Mouse (Mus musculus) thymus, postnatal 36 days (tissue): Measurements from ENCODE around the gene Klhl42.

Source experiments
- DNase-seq, 2 experiments: peaks; one replicate each; pipeline ENCODE4 v3.0.0; 2022; ENCODE audit warnings: mixed read lengths in 2 of 2

The Klhl42 gene

DNA sequence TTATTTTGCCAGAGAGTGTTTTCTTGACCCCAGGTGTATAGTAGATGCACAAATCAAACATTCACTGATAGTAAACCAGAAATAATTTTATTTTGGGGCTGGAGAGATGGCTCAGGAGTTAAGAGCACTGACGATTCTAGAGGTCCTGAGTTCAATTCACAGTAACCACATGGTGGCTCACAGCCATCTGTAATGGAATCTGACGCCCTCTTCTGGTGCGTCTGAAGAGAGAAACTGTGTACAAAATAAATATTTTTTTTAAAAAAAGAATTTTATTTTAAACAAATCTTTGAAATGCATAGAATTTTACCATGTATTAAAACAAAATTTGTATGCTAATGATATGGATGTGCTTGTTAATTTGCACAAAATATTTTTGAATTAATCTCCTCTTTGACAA, 2.7 kb upstream of the Klhl42 start:
- DNase-seq = no peak

DNA sequence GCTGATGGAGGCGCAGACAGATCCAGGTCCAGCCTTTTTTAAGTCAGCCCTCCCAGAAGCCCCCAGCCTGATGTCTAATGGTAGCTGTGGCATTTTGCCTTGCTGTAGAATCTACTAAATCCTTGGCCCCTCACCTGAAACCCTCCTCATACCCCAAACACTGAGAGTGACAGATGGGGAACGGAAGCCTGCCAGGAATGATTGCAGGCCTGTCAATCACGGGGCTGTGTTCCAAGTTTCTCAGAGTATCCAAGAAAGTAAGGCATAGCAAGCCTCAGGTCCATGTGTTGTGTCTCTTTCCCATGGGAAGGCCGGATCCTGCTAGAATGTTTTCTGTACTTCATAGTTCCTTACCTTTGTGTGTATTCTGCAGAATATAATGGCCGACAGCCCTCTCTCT, 988 bp upstream of the Klhl42 start:
- DNase-seq = no peak

DNA sequence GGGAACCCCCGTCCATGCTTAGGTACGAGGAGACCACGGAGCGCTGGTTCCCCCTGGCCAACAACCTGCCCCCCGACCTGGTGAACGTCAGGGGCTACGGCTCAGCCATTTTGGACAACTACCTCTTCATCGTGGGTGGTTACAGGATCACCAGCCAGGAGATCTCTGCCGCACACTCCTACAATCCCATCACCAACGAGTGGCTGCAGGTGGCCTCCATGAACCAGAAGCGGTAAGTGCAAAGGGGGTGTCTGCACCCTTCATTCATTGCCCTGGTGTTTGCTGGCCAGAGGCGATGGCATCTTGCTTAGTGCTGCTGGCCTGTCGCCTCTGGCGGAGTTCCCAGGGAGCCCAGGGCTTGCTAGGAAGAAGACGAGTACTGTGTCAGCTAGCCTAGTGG, 957 bp downstream of the Klhl42 start:
- DNase-seq = no peak

DNA sequence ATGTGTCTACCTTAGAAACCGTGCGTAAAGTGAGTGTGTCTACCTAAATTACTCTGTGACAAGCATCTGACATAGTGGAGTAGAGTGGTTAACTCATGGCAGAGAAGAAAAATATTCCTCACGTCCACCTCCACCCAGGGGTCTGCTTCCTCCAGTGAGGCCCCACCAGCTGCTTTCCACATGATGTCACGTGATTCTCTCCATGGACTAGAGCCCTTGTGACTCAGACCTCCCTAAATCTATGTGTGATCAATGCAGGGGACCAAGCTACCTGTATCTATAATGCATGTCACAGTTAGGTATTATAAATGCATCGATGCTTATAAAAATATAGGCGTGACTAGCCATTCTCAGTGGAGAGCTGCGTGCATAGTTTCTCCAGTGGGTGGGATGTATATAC, 3.6 kb downstream of the Klhl42 start:
- DNase-seq = no peak

DNA sequence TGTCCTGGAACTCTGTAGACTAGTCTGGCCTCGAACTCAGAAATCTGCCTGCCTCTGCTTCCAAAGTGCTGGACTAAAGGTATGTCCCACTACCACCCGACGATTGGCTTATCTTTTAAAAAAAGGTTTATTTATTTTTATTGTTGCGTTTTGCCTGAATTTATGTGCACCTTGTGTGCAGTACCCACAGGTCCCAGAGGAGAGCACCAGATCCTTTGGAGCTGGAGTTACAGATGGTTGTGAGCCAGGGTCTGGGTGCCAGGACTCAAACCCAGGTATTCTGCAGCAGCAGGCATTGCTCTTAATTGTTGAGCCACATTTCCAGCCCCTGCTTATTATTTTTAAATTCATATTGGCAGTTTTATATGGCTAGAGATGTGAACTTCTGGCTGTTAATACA, 4.9 kb downstream of the Klhl42 start:
- DNase-seq = no peak

DNA sequence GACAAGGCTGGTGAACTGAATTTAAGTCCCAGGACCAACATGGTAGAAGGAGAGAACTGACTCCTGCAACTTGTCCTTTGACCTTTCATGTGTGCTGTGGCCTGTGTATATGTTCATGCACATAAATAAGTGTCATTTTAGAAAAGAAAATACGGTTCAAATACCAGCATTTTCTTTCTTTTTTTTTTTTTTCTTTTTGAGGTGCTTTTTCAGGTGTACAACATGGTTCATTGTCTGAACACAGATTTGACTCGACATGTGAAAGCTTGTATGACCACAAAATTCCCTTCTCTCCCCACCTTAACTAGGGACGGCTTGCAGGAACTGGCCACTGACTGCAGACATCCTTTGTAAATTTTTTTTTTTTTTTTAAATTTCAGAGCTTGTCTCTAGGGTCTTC, 5.8 kb downstream of the Klhl42 start:
- no peak for DNase-seq

DNA sequence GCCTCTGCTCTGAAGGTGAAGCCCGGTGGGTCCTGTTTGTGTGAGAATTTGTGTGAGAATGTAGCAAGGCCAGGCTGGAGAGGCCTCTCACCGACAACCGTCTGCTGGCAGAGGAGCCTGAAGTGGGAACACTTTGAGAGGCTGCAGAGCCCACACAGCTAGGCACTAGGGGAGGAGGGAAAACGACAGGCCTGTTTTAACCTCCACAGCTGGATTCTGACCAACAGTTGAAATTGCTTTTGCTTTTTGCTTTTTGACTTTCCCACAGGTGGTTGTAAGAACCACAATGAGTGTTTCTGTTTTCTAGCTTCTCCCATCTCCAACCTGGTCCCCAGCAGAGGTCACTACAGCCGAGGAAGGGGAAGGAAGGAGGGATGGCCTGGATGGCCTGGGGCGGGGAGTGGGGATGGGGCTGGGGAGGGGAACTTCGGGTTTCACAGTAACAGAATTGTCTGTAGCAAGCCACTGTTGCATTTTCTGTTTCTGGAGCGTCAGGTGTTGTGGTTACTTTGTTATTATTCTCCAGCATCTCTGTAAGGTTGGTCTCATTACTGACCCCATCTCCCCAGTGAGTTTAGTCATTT, 6.3 kb downstream of the Klhl42 start:
- no peak for DNase-seq

DNA sequence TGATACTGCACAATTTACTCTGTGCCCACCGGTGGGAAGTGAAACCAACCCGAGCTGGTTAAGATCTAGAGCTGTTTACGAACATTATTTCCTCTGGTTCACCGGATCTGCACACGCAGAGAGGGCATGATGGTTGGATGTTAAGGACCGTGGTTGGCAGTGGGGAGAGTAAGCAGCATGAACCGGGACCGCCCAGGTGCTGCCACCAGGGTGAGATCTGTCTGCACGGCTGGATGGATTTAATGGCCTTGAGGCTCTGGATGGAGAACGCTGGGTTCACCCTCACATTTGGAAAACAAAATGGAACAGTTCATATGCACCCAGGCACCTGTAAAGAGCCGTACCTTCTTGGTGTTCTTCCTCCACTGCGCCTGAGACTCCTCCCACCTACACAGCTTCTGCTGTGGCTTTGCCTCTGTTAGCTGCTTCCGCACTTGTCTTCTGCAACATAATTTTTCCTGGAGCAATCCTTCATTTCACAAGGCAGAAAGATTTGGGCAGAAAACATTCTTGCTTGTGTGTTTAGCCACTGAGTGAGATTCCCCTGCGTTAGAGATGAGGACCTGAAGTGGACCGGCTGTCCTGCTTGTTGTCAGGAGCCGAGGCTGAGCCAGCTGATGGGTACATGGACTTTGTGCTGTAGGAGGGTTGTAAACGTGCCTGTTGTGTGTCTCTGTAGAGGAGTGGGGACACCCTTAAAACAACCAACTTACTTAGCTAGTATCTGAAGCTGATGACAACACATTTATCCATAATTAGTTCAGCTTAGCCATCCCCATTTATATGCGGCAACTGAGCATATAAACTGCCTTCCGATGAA, 8.5 kb downstream of the Klhl42 start:
- DNase-seq = peak; percentile 62 to 65

DNA sequence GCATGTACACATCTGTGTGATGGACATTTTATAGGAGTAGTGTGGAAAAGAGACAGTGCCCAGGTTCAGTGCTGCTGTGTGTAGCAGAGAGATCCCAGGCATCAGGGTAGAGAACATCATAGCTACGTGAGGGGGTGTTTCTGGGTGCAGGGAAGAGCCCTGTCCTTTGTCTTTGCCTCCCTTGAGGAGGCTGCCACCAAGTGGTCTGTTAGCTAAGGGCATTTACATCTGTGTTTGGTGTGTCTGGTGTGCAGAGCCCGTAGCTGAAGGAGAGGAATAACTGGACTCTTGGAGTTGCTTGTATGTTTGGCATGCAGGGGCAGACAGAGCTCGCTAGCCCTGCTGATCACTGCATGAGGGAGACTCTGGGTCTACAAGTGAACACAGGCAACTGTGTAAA, 11.1 kb downstream of the Klhl42 start:
- no peak for DNase-seq

DNA sequence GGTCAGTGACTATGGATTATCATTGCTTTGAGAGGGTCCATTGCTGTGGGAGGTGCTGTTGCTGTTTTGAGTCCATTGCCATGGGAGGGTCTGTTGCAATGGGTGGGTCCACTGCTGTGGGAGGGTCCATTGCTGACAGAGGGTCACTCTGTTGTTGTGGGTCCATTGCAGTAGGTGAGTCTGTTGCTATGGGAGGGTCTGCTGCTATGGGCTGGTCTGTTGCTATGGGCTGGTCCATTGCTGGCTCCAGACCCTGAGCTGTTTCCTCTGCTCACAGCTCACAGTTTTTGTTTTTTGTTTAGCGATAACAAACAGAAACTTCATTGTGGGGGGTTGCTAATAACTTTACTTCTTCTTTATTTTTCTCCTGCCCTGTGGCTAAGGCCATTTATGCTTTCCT, 14.3 kb downstream of the Klhl42 start:
- no peak for DNase-seq

DNA sequence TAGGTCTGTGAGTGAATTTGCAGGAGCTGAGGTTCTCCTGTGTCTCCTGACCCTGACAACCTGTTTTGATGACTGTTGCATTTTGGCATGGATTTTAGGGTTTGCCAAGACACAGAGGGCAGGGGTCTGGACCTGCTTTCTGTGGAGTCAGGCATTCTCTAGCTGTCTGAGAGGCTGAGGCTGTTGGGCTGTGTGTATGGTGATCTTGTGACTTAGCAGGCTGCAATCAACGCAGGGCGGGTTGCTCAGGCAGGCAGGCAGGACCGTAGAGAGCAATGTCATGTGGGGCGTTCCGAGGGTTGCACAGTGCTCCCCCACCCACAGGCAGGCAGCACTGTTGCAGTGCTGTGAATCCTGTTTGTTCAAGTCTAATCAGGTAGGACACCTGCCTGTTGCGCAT, 15.5 kb downstream of the Klhl42 start:
- no peak for DNase-seq

DNA sequence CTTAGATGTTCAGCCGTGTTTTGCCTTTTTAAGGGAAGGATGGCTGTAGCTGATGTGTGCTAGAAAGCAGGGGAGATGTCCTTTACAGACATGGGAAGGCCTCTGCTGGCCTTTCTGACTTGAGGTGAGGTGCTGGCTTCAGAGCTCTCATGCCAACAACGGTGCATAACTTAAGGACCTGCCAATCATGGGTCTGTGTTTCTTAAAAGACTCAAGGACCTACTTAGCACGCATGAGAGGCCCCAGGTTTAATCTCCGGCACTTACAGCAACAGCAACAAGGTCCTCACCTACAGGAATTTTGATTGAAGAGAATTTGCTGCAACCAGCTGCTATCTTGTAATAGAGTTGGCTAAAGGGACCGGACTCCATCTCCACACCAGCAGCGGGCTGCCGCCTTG, 18.1 kb downstream of the Klhl42 start:
- DNase-seq = no peak

DNA sequence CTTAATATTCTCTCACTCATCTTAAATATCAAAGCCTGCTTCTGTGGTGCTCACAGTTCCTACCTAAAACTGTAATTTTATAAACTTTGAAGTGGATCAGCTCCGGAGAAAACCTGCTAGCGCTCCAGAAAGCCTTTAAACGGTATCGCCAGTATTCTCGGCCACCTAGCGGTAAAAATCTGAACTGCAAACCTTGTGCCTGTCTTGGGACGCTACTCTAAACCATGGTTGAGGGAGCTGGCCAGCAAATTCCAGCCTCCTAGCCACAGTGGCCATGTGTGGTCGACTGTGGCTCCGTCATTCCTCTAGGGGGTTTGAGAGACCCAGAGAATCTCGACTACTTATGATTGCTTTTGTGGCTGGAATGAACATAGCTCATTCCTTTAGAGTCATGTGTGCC, 25.4 kb downstream of the Klhl42 start:
- peak; percentile 58 to 72 for DNase-seq

DNA sequence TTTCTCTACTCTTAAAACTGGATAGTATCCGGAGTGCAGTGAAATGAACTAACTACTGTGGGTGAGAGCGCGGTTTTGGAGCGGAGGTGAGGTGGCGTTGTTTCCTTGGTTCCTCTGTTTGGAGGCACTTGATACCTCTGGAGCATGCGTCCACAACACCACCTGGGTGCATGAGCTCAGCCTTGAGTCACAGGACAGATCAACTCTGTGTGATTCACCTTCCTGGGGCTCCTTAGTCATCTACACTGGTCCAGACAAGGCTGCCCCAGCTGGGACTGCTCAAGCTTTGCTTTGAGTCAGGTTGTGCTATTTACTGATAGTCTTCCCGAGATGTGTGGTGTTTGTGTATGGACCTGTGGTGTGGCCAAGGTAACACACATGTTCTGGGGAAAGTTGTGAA, 26.6 kb downstream of the Klhl42 start:
- DNase-seq = no peak

DNA sequence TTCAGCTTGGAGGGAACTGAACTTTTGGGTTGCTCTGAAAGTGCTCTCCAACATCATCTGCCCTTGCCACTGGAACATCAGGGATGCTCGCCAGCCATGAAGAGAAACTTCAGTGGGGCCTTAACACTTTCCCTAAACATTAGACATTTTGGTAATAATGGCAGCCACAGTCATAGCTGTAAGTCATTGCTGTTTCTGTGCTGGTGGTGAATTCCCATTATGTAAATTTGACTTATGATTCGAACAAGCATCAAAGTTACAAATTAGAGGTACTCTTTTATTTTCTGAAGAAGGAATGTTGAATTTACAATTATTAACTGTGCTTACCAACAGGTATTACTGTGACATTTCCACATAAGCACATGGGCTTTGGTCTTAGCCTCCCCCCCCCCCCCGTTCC, 27.0 kb downstream of the Klhl42 start:
- DNase-seq = no peak

DNA sequence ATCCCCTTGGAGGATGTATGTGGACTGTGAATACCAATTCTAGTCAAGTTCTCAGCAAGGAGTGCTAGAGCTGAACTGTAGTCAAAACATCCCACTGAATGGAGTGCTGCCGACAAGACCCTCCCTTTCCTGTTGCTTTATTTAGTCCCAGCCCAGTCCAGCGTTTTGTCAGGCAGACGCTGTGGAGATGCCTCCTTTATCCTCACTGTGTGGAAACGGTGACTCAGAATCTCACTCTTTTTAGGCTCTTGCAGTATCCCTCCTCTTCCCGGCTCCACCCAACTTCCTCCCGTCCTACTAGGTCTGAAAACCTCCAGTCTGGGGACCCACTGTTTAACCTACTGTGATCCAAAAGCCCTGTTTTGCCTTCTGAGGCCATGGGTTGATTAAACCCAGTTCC, 30.1 kb downstream of the Klhl42 start:
- no peak for DNase-seq

DNA sequence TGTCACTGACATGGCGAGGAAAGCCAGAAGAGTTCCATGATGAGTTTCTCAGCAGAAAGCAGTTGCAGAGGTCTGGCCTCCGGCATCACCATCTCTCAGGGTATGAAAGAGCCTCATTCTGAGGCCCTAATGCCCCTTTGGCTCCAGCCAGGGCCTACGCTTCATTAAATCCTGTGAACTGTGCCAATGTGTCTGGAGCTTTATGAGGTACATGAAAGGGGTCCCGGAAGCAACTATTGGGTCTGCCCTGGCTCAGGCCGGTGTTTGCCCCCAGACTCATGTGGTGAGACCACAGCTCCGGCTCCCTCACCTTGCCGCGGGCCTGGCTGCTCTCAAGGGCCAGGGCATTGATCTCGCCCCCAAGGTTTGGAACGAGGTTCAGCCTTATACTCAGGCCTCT, 36.1 kb downstream of the Klhl42 start:
- DNase-seq = no peak

DNA sequence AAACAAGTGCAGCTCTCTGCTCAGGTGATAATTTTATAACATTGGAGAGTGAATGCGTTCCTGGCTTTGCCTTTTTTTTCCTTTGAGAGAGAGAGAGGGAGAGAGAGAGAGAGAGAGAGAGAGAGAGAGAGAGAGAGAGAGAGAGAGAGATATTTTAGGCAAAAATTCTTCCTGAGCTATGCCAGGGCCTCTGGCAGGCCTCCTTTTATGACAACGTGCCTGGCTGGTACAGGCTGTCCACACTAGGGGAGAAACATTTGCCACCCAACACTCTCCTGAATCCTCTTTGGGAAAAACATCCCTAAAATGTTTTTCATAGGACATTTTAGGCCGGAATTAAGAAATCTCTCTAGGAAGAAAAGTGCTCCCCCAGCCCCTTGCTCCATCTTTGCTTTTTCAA, 47.1 kb downstream of the Klhl42 start:
- DNase-seq = no peak

DNA sequence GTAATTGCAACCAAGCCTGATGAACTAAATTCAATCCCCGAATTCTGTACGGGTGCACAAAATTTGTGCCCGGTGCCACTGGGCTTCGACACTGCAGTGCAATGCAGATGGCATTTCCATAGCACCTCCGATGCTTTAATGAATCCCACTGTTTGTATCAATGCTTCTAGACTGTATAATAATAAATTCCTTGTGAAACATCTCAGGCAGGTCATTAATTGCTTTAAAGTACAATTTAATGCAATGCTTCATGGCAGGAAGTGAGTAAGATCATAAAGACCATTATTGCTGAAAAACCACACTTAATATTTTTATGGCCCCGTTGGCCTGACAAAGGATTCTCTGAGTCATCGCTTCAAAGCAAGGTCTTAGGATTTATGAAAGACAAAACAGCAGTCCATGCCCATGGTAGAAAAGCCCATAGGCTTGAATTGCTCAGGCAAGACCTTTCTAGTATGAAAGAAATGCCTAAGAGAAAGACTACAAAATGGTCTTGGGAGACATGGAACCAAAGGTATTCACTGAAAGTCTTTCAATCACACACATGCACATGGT, 49.5 kb downstream of the Klhl42 start:
- DNase-seq = no peak

DNA sequence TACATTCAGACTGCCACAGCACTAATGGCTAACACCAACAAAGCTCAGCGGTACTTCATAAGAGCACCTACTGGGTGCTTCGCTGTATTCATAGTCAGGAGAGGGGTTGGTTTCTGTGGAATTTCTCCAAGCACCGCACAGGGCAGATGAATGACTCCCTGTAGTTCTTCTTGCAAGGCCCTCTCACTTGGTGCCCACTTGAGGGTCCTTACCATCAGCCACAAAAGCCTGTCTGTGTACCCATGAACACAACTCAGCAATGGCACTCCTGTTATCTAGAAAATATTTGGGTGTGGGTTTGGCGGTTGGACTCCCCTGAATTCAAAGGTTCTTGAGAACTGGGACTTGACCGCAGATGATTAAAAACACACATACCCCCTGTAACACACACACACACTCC, 53.5 kb downstream of the Klhl42 start:
- DNase-seq = no peak

DNA sequence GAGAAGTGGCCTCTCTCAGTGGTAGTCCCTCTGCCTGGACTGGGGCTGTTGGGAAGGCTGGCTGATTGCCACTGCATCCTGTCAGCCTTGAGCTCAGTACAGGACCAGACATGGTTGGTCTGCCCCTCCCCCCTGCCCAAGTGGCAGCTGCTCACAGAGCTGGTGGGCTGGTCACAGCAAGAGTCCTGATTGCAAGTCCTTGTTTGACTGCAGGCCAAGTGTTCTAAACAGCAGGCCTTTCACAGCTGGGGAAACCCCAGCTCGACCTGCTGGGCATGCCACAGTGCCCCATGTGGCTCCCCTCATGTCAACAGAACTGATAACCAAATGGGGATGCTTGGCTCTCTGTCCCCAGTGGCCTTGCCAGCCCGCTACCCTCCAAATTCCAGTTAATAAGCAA, 54.1 kb downstream of the Klhl42 start:
- no peak for DNase-seq

DNA sequence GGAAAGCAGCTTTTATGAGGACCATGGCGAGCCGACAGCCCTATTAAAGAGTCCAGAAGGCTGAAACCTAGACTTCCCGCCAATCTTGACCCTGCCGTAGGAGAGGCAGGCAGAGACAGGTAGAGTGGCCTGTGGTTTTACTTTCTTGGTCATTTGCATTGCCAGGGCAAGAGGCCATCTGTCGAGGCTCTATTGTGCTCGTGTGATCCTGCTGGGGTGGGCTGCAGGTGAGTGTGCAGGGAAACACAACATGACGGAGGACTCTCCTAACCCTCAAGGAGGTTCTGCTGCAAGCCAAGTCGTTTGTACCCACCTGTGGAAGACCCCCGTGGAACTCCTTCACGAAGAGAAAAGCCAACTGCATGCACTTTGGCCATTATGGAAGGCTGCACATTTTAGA, 54.6 kb downstream of the Klhl42 start:
- no peak for DNase-seq

DNA sequence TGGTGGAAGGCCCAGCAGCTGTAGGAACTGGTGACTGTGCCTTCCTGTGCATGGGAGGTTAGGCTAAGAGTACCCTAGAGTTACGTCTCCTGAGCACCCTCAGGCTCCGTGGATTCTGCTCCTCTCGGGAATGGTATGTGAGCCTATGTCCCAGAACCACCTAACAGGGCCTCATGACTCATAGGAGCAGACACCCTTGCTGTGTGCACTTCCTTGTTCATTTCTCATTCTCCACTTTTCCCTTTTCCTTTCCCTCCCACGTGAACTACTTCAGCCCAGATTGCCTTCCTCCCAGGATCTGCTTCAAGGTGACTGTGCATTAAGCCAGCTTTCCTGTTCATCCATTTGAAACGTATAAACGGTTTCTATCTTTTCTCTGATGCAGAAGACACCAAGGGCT, 59.9 kb downstream of the Klhl42 start:
- DNase-seq = no peak

DNA sequence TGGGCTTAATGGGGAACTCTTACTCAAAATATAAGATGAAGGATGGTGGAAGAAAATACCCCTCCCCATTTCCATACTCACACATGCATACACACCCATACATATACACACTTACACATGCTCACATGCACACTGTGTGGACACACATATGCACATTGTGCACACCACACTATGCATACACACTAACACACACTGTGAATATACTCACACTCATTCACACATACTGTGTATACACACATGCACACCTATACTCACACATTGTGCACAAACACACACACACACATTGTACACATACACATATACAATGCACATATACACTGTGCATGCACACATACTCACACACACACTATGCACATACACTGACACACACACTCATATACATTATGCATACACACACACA, 60.7 kb downstream of the Klhl42 start:
- DNase-seq = no peak

DNA sequence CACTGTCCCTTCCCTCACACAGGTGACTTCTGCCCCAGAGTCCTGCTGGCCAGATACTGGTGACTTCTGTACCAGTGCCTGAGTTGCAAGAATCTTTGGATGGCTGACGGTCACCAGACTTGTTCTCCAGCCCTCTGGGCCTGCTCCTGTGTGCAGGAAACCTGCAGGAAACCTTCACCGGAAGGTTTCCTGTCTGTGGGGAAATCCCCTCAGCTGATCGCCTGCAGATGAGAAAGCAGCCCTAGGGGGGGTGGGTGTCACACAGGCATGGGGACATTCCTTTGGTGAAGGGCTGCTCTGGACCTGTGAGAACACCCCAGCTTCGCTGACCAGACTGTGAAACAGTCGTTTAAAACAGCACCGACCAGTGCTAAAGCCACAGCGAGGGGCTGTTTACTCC, 63.9 kb downstream of the Klhl42 start:
- no peak for DNase-seq
